Mouse (Mus musculus) CH12.LX (cell line): ENCODE results near the gene Myo1a. TPM values are rescaled to one million over a fixed set of nuclear protein-coding genes. Genes with fewer than 3 reads are reported as not detected.

Experiments used
- DNase-seq: peaks from one replicate; pipeline ENCODE4 v3.0.0-alpha.2; 2013; ENCODE audit errors: extremely low read depth
- H3K27ac ChIP-seq: 2 replicates; pipeline ENCODE4 v1.5.1; 2012; ENCODE audit warnings: low read depth, mild to moderate bottlenecking, control low read depth, moderate library complexity; ENCODE audit not compliant: insufficient read depth
- H3K27me3 ChIP-seq: replicated peaks from 2 replicates; pipeline ENCODE3; 2012; ENCODE audit warnings: inconsistent platforms
- H3K36me3 ChIP-seq, 2 experiments: replicated peaks in 1 of 2; 2 replicates each; pipeline versions ENCODE3 to v1.6.1; 2012; ENCODE audit warnings: inconsistent platforms in 1 of 2, low read length in 1 of 2, mild to moderate bottlenecking in 1 of 2, mixed read lengths in 1 of 2, moderate library complexity in 1 of 2; ENCODE audit not compliant: control insufficient read depth in 1 of 2, insufficient read depth in 1 of 2
- H3K4me1 ChIP-seq, 2 experiments: 2 replicates each; pipeline ENCODE4 v1.6.1; 2012; ENCODE audit warnings: inconsistent platforms in 1 of 2, moderate library complexity in 1 of 2; ENCODE audit not compliant: insufficient read depth in 2 of 2, control insufficient read depth in 1 of 2
- H3K4me2 ChIP-seq: 2 replicates; pipeline ENCODE4 v1.6.1; 2012; ENCODE audit warnings: low read depth, mild to moderate bottlenecking, control low read depth; ENCODE audit not compliant: poor library complexity, insufficient read depth, severe bottlenecking
- H3K4me3 ChIP-seq, 3 experiments: fragments of 150-350 bp in 1 of 3; sonication (generic) in 1 of 3; replicated peaks in 1 of 3; 2 replicates each; pipeline versions ENCODE3 to v1.5.1; 2011 to 2012; ENCODE audit warnings: low read depth in 2 of 3, low read length in 2 of 3, mild to moderate bottlenecking in 2 of 3, moderate library complexity in 2 of 3, control low read depth in 1 of 3, improper control_type of control experiment in 1 of 3, inconsistent platforms in 1 of 3, mixed read lengths in 1 of 3; ENCODE audit not compliant: poor library complexity in 1 of 3
- H3K79me2 ChIP-seq: replicated peaks from 2 replicates; pipeline ENCODE4 v1.6.1; 2012; ENCODE audit warnings: mild to moderate bottlenecking, moderate library complexity; ENCODE audit not compliant: control insufficient read depth, poor library complexity, insufficient read depth, severe bottlenecking; ENCODE audit errors: extremely low read depth
- H3K9ac ChIP-seq: 2 replicates; pipeline ENCODE4 v1.6.1; 2012; ENCODE audit warnings: low read depth, mild to moderate bottlenecking, control low read depth, moderate library complexity; ENCODE audit not compliant: insufficient read depth
- H3K9me3 ChIP-seq: replicated peaks from 2 replicates; pipeline ENCODE3; 2012; ENCODE audit warnings: low read length, inconsistent platforms, mixed read lengths
- CHD1 ChIP-seq: IDR thresholded peaks from 2 replicates; pipeline ENCODE4 v1.6.1; 2012; ENCODE audit warnings: low read depth, low read length, improper control_type of control experiment, inconsistent platforms
- CHD2 ChIP-seq: IDR thresholded peaks from 2 replicates; pipeline ENCODE4 v1.6.1; 2011; ENCODE audit warnings: low read length, improper control_type of control experiment
- CTCF ChIP-seq, 2 experiments: IDR thresholded peaks in 1 of 2; conservative IDR thresholded peaks in 1 of 2; 2 replicates each; pipeline ENCODE4 v1.5.1; 2011 to 2012; ENCODE audit warnings: low read depth in 2 of 2, low read length in 2 of 2, improper control_type of control experiment in 1 of 2, inconsistent platforms in 1 of 2, mild to moderate bottlenecking in 1 of 2, moderate library complexity in 1 of 2
- EP300 ChIP-seq: IDR thresholded peaks from 2 replicates; pipeline ENCODE4 v1.6.1; 2011; ENCODE audit warnings: low read length, improper control_type of control experiment
- GABPA ChIP-seq: IDR thresholded peaks from 2 replicates; pipeline ENCODE4 v1.6.1; 2012; ENCODE audit warnings: low read depth, low read length, improper control_type of control experiment, inconsistent platforms; ENCODE audit not compliant: insufficient replicate concordance
- HCFC1 ChIP-seq: IDR thresholded peaks from 2 replicates; pipeline ENCODE4 v1.6.1; 2012; ENCODE audit warnings: low read depth, mild to moderate bottlenecking, inconsistent platforms, low read length, improper control_type of control experiment
- JUN ChIP-seq: IDR thresholded peaks from 2 replicates; pipeline ENCODE4 v1.6.1; 2011; ENCODE audit warnings: low read depth, mild to moderate bottlenecking, low read length, improper control_type of control experiment, moderate library complexity; ENCODE audit not compliant: insufficient read depth
- JUND ChIP-seq: conservative IDR thresholded peaks from 2 replicates; pipeline ENCODE4 v1.6.1; 2011; ENCODE audit warnings: low read depth, low read length, improper control_type of control experiment
- KAT2A ChIP-seq: IDR thresholded peaks from 2 replicates; pipeline ENCODE4 v1.6.1; 2012; ENCODE audit warnings: low read length, improper control_type of control experiment, inconsistent platforms; ENCODE audit not compliant: insufficient replicate concordance
- MAX ChIP-seq: IDR thresholded peaks from 2 replicates; pipeline ENCODE4 v1.6.1; 2011; ENCODE audit warnings: low read length, improper control_type of control experiment
- MXI1 ChIP-seq: IDR thresholded peaks from 2 replicates; pipeline ENCODE4 v1.6.1; 2011; ENCODE audit warnings: mild to moderate bottlenecking, low read depth, low read length, improper control_type of control experiment
- MYC ChIP-seq: IDR thresholded peaks from 2 replicates; pipeline ENCODE4 v1.6.1; 2011; ENCODE audit warnings: low read depth, mild to moderate bottlenecking, improper control_type of control experiment, low read length
- PAX5 ChIP-seq: IDR thresholded peaks from 2 replicates; pipeline ENCODE4 v1.6.1; 2012; ENCODE audit warnings: low read length, inconsistent platforms, mixed read lengths
- POLR2A ChIP-seq: IDR thresholded peaks from 2 replicates; pipeline ENCODE4 v1.6.1; 2011; ENCODE audit warnings: low read depth, mild to moderate bottlenecking, improper control_type of control experiment, low read length
- POLR2AphosphoS2 ChIP-seq: IDR thresholded peaks from 2 replicates; pipeline ENCODE4 v1.6.1; 2011; ENCODE audit warnings: low read depth, low read length, improper control_type of control experiment
- RAD21 ChIP-seq: IDR thresholded peaks from 2 replicates; pipeline ENCODE4 v1.6.1; 2011; ENCODE audit warnings: low read depth, mild to moderate bottlenecking, low read length, improper control_type of control experiment, moderate library complexity
- RCOR1 ChIP-seq: conservative IDR thresholded peaks from 2 replicates; pipeline ENCODE4 v1.6.1; 2012; ENCODE audit warnings: low read depth, mild to moderate bottlenecking, inconsistent platforms, low read length, improper control_type of control experiment
- SMC3 ChIP-seq: IDR thresholded peaks from 2 replicates; pipeline ENCODE4 v1.6.1; 2011; ENCODE audit warnings: low read depth, low read length, improper control_type of control experiment
- TBP ChIP-seq: conservative IDR thresholded peaks from 2 replicates; pipeline ENCODE4 v1.6.1; 2011; ENCODE audit warnings: low read depth, low read length, improper control_type of control experiment
- TCF12 ChIP-seq: IDR thresholded peaks from 2 replicates; pipeline ENCODE4 v1.6.1; 2014; ENCODE audit warnings: low read depth, mild to moderate bottlenecking, inconsistent platforms, low read length, improper control_type of control experiment
- UBTF ChIP-seq: IDR thresholded peaks from 2 replicates; pipeline ENCODE4 v1.6.1; 2012; ENCODE audit warnings: low read depth, mild to moderate bottlenecking, inconsistent platforms, low read length, improper control_type of control experiment, moderate library complexity
- USF1 ChIP-seq: IDR thresholded peaks from 2 replicates; pipeline ENCODE4 v1.6.1; 2014; ENCODE audit warnings: low read depth, mild to moderate bottlenecking, inconsistent platforms, low read length, improper control_type of control experiment
- ZMIZ1 ChIP-seq: IDR thresholded peaks from 2 replicates; pipeline ENCODE4 v1.6.1; 2012; ENCODE audit warnings: low read depth, mild to moderate bottlenecking, inconsistent platforms, low read length, improper control_type of control experiment
- dilution Hi-C: fragments of 300-500 bp; cut with MboI; formaldehyde crosslinking; loops from 2 replicates; pipeline ENCODE4 v1.14.3; 2020; ENCODE audit warnings: low sequenced_read_pairs; ENCODE audit not compliant: extremely low pct_unique_long_range_greater_than_20kb, extremely low pct_ligation_motif_present
- in situ Hi-C: fragments of 300-500 bp; cut with MboI; formaldehyde crosslinking; loops from 3 replicates; pipeline ENCODE4 v1.14.3; 2019; ENCODE audit warnings: low sequenced_read_pairs, low pct_ligation_motif_present, low pct_unique_long_range_greater_than_20kb, mixed read lengths
- polyA plus RNA-seq: library from polyadenylated mRNA; unstranded; fragments of >175 nt; gene quantifications from 2 replicates; pipeline ENCODE4 v1.2.1, GENCODE M21; 2012; ENCODE audit warnings: low read depth; ENCODE audit not compliant: insufficient read length
- total RNA-seq, 2 experiments: library from RNA; depleted of rRNA; stranded (reverse); fragments of 300-350 nt in 1 of 2; fragments of >200 nt in 1 of 2; gene quantifications; 2 replicates each; pipeline ENCODE4 v1.2.3; 2012 to 2014

The Myo1a gene
- total and polyA plus RNA-seq, 3 experiments = 0.08 to 2.3 (median 0.36) TPM

GRCm38 (mm10) chr10:127725136-127725535, 20.2 kb downstream of the Myo1a start:
- H3K4me3 ChIP-seq = no peak overlapping the region

DNA sequence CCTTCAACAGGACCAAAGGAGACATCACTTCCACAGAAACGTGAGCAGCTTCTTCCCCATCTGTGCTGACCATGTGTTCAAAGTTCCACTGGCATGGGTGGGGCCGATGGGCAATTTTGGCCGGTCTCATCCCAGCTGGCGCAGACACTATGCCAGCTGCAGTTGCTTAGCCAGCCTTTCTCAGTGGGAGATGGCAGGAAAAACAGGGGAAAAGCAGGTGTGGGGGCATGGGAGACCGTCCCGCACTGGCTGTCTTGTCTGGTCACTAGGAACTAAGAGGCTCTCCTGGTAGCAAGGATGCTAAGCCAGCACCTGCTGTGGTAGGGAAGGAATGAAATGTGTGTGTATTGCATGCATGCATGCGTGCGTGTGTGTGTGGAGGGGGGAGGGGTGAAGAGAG, 23.5 kb downstream of the Myo1a start:
- no peak for DNase-seq
- Histone ChIP-seq H3K4me2 (no peak overlapping the region), H3K9ac (no peak overlapping the region), H3K27ac (no peak overlapping the region), H3K79me2 (no peaks in the 10 kb centered on the region), H3K9me3 (no peaks in the 10 kb centered on the region), H3K4me1 (peaks cover 10 to 14% of the 10 kb centered on the region in 2 experiments), H3K36me3 (no peaks in the 10 kb centered on the region), H3K27me3 (peaks cover 51% of the 10 kb centered on the region), H3K4me3 (no peak overlapping the region)
- dilution Hi-C loops (no loop called here), in situ Hi-C loops (loop anchor here (25.0 kb wide), 1 partner anchor 209 kb away; no protein-coding TSS in a partner anchor)
- TF ChIP-seq RCOR1 = no peak
- TF ChIP-seq SMC3 = no peak
- no peak for TF ChIP-seq TCF12
- TF ChIP-seq EP300 = no peak
- TF ChIP-seq POLR2A = no peak

More at GRCm38 (mm10) chr10:127725136-127725535, 20.2 kb downstream of the Myo1a start:
- in situ Hi-C loops (loop anchor here (25.0 kb wide), 1 partner anchor 212 kb away; no protein-coding TSS in a partner anchor), dilution Hi-C loops (no loop called here)
- peaks cover 76% of the 10 kb centered on the region for H3K27me3 ChIP-seq
- no peaks in the 10 kb centered on the region for H3K36me3 ChIP-seq
- H3K9ac ChIP-seq = no peak overlapping the region
- no peak overlapping the region for H3K27ac ChIP-seq
- H3K4me1 ChIP-seq = peaks cover 0 to 5% of the 10 kb centered on the region in 2 experiments; a peak in 1 of 4 replicates
- no peak for DNase-seq
- no peak overlapping the region for H3K4me2 ChIP-seq
- TF ChIP-seq ZMIZ1 (no peak), USF1 (no peak), SMC3 (no peak), MYC (no peak), GABPA (no peak), TBP (no peak), CTCF (conservative IDR thresholded peaks at IDR 0.05 in 1 of 2, IDR thresholded peaks at IDR 0.05 in 1 of 2; ENCODE audit: low read depth in 2 of 2, low read length in 2 of 2) (no peak), MAX (no peak), TCF12 (no peak), POLR2AphosphoS2 (no peak), MXI1 (no peak), CHD2 (no peak), UBTF (no peak), CHD1 (no peak), KAT2A (no peak), JUN (no peak), HCFC1 (no peak), PAX5 (no peak), RAD21 (no peak), JUND (no peak)
- no peaks in the 10 kb centered on the region for H3K9me3 ChIP-seq
- no peaks in the 10 kb centered on the region for H3K79me2 ChIP-seq
